Mouse (Mus musculus) lung, embryonic 16.5 days (tissue): ENCODE results near the gene Defb41. TPM values are rescaled to one million over a fixed set of nuclear protein-coding genes. Genes with fewer than 3 reads are reported as not detected.

Experiments
- ATAC-seq: fragments of 200-750 bp; cut with Nextera tagmentation; 2 replicates; pipeline ENCODE4 v1.8.0; 2017; ENCODE audit warnings: low read depth, mild to moderate bottlenecking, moderate library complexity
- H3K27ac ChIP-seq: fragments of 300-500 bp; sonication (generic); 2 replicates; pipeline ENCODE4 v1.5.1; 2014; ENCODE audit warnings: mild to moderate bottlenecking, control low read depth, low read length
- H3K27me3 ChIP-seq: fragments of 300-500 bp; sonication (generic); 2 replicates; pipeline ENCODE4 v1.6.1; 2014; ENCODE audit warnings: low read depth, low read length, mixed read lengths; ENCODE audit not compliant: control insufficient read depth, insufficient read depth
- H3K36me3 ChIP-seq: fragments of 300-500 bp; sonication (generic); 2 replicates; pipeline ENCODE4 v1.6.1; 2014; ENCODE audit warnings: low read length; ENCODE audit not compliant: control insufficient read depth, insufficient read depth
- H3K4me1 ChIP-seq: fragments of 300-500 bp; sonication (generic); replicated peaks from 2 replicates; pipeline ENCODE4 v1.6.1; 2014; ENCODE audit warnings: low read length, mixed read lengths; ENCODE audit not compliant: control insufficient read depth, insufficient read depth
- H3K4me2 ChIP-seq: fragments of 300-500 bp; sonication (generic); 2 replicates; pipeline ENCODE4 v1.6.1; 2014; ENCODE audit warnings: low read depth, low read length, control low read depth
- H3K4me3 ChIP-seq: fragments of 300-500 bp; sonication (generic); 2 replicates; pipeline ENCODE4 v1.5.1; 2014; ENCODE audit warnings: mild to moderate bottlenecking, low read length, control low read depth
- H3K9ac ChIP-seq: fragments of 300-500 bp; sonication (generic); 2 replicates; pipeline ENCODE4 v1.6.1; 2014; ENCODE audit warnings: low read length, control low read depth
- H3K9me3 ChIP-seq: fragments of 300-500 bp; sonication (generic); 2 replicates; pipeline ENCODE4 v1.6.1; 2016; ENCODE audit warnings: low read length; ENCODE audit not compliant: control insufficient read depth
- WGBS: fragments of 180-500 bp; shearing (Covaris S2); extraction: QIAGEN DNeasy Blood & Tissue Kit; methylation state at CpG from one replicate; pipeline ENCODE4 v1.1.7; 2014; 5-methylcytosine and 5-hydroxymethylcytosine counted together
- polyA plus RNA-seq: library from polyadenylated mRNA; unstranded; fragments of >200 nt; fragmentation: Nextera tagmentation; extraction: Ambion mirVana; gene quantifications from 2 replicates; pipeline ENCODE4 v1.2.1, GENCODE M21; 2015

Defb41 gene
- polyA plus RNA-seq, 1 experiment from 2014 or later: not detected

GRCm38 (mm10) chr1:18237343-18237742 lies 27.6 kb downstream of the Defb41 start, which contains the start of gene Defb18:
Defb18 (minus strand) TSS chr1:18237443.
- ATAC-seq: no peak

GRCm38 (mm10) chr1:18223385-18223945 lies 41.5 kb downstream of the Defb41 start:
- Histone ChIP-seq H3K4me1 (no peaks in the 10 kb centered on the region), H3K4me3 (no peak overlapping the region), H3K27ac (no peak overlapping the region), H3K9ac (no peak overlapping the region), H3K4me2 (no peak overlapping the region), H3K36me3 (no peaks in the 10 kb centered on the region), H3K27me3 (no peaks in the 10 kb centered on the region), H3K9me3 (no peaks in the 10 kb centered on the region)
- ATAC-seq: no peak
- 5% methylated on average over 3 of the region's 3 CpGs for WGBS

More at GRCm38 (mm10) chr1:18237343-18237742, 27.6 kb downstream of the Defb41 start, which contains the start of gene Defb18:
- Histone ChIP-seq H3K4me3 (no peak within 1 kb of the TSS), H3K9me3 (no peaks in the 10 kb centered on the region), H3K4me1 (no peaks in the 10 kb centered on the region), H3K27ac (no peak within 1 kb of the TSS), H3K9ac (no peak within 1 kb of the TSS), H3K4me2 (no peak within 1 kb of the TSS), H3K27me3 (no peaks in the 10 kb centered on the region), H3K36me3 (no peaks in the 10 kb centered on the region)
- WGBS: 58% methylated on average over 1 of the region's 1 CpGs

Other genes starting within 250 kb of the Defb41 start
- not detected in 2 replicates for gene Crisp4, start 119.2 kb downstream of the Defb41 start, polyA plus RNA-seq
- gene Defb18, start 27.7 kb downstream of the Defb41 start, polyA plus RNA-seq: not detected in 2 replicates